Mouse (Mus musculus) mature B cell (primary cell): ENCODE measurements around the gene Ints7.

Experiments used
- in situ Hi-C: fragments of 300-500 bp; cut with MboI; formaldehyde crosslinking; loops from 2 replicates; pipeline ENCODE4 v1.14.3; 2019

Gene Ints7

DNA sequence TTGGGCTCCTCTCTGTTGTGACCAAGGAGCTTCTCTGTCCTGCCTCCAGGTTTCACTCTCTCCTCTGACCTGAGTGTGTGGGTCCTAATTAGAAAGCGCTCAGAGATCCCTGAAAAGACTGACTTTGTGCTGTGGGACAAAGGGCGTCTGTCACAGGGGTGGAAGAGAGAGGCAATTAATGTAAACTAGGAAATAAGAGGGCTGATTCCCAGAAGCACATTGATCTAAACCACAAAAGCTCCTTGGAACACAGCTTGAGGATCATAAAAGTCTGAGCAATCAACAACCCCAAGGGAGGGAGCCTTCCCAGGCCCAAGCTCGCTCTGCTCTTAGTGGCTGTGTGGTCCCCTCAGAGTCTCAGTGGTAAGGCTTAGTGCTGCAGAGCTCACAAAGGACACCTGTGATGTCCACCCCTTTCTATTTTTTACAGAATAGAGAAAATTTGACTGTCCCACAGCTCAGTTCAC lies 53.8 kb downstream of the Ints7 start:
- in situ Hi-C loops = no loop called here

- in situ Hi-C loops = no loop called here
Measured at GRCm38 (mm10) chr1:191632511-191633095, 57.2 kb downstream of the Ints7 start.

DNA sequence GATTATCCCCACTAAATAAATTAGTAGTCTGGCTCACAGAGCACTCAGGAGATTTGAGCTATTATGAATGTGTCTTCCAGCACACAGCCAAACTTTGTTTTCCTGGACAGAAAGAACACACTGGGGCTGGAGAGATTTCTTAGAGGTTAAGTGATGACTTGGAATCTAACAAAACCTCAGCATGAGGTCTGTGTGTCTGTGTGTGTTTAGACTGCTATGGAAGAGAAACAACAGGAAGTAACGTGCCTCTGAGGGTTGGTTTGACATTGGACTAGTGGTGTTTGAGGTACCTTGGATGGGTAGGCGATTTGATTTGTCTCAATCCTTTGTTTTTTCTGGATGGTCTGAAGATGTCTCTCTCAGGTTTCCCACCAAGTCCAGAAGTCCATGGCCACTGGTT lies 58.7 kb downstream of the Ints7 start:
- in situ Hi-C loops = no loop called here

- in situ Hi-C loops = no loop called here
Measured at GRCm38 (mm10) chr1:191638404-191638803, 63.0 kb downstream of the Ints7 start.

- in situ Hi-C loops = no loop called here
Measured at GRCm38 (mm10) chr1:191639200-191639807, 63.9 kb downstream of the Ints7 start.

GRCm38 (mm10) chr1:191640146-191640545 lies 64.7 kb downstream of the Ints7 start:
- in situ Hi-C loops = no loop called here

- in situ Hi-C loops = no loop called here
Measured at GRCm38 (mm10) chr1:191640848-191641247, 65.4 kb downstream of the Ints7 start.

- in situ Hi-C loops = no loop called here
Measured at GRCm38 (mm10) chr1:191641438-191641837, 66.0 kb downstream of the Ints7 start.

DNA sequence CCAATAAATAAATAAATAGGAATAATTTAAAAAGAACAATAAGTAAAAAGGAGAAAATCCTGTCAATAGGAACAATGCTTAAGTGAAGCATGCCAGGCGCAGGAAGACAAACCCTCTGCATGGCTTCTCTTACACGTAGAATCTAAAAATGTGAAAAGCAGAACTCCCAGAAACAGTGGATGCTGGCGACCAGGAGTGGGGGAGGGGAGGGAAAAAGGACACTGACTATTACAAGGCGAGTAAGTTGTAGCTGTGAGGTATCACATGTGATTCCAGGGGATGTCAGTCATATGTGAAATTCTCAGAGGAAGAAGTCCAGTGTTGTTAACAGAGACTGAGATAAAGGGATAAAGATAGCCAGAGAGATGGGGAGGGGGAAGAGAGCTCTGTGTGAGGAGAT lies 67.5 kb downstream of the Ints7 start:
- in situ Hi-C loops = no loop called here

DNA sequence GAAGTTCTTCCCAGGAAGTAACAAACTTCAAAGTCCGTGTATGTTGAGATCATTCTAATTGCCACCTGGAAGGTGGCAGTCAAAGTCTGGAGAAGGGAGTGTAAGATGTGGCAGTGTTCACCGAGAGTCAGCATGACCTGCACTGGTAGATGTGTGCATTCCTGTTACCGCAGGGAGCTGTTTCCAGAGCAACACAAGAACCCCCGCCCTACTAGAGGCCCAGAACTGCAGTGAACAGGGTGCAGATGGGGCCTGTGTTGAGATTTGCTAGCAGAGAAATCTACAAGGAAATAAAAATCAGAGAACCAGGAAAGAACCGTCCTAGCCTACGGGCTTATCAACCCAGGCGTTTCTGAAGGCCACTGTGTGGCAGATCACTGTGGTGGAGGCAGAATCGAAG lies 70.5 kb downstream of the Ints7 start:
- in situ Hi-C loops = no loop called here

GRCm38 (mm10) chr1:191647590-191647989 lies 72.2 kb downstream of the Ints7 start:
- in situ Hi-C loops = no loop called here

DNA sequence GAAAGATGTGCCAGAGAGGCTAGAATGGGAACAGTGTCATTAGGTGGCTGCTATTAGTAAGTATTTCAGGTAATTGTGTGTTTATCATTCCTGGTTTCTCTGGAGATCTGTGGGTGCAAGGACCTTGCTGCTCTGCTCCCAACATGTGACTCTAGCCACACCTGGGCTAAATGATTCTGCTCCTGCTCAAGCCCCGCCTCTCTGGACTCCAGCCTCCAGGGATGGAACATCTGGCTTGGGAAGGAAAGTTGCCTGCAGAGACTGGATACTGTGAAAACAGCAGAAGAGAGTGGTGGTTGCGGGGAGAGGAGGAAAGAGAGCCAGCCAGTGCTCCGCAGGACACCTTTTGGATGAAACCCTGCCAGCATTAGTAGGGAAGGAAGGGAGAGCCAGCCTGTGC lies 84.0 kb downstream of the Ints7 start:
- in situ Hi-C loops = no loop called here

DNA sequence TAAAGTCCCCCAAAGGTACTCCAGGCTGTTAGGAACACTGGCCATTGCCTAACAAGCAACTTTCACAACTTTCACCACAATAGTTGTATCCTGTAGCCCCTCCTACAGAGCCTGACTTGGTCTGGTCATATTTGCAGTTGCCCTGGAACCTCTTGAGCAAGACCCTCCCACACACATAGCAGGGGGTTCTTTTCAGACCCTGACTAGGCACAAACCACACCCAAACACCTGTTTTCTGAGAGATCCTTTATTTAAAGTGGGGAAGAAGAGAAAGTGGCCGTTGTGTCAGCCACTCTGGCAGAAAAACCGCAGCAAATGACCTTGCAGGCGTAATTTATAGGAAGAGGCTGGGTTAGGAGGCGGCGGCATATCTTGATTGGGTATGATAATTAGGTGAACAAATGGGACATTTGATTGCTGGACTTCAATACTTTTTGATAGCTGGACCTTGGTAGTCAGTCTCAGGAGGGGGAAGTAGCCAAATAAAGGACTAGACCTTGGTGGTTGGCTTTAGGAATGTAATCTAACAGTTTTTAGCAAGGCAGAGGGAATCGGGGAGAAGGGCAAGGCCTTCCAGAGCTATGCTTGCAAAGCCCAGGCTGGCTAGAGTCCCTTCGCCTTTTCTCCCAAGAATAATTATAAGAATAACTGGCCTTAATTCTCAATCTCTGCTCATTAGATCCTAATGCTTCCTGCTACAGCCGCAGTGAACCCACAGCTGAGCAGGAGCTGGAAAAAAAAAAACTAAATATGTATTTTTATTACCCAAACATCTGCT lies 85.8 kb downstream of the Ints7 start:
- in situ Hi-C loops = no loop called here

GRCm38 (mm10) chr1:191662178-191662898 lies 86.9 kb downstream of the Ints7 start:
- in situ Hi-C loops = no loop called here

DNA sequence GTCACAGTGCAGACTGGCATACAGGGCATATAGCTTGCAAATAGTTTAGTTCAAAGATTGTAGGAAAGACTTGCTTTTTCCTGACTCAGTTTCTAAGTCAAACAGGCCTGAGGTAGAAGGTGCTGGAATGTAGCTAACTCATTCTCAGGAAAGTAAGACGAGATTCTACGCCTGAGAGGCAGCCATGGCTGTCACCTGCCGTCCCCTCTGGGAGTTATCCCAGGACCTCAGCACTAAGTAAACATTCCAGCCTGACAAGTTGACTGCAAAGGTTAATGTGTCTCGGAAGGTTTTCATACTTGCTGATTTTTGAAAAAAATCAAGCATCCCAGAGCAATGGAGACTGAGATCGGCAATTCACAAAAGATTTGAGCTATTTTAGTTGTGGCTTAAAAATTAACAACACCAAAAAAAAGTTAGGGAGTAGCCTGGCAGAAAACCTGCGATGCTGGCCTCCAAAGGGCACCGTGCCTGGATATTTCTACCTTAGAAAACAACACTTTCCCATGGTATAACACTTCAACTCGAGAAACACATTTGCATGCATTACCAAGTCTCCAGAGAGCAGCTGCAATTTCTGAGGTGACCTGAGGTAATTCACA lies 87.6 kb downstream of the Ints7 start:
- in situ Hi-C loops = no loop called here

GRCm38 (mm10) chr1:191663603-191664002 lies 88.2 kb downstream of the Ints7 start:
- in situ Hi-C loops = no loop called here

- in situ Hi-C loops = no loop called here
Measured at GRCm38 (mm10) chr1:191666351-191666750, 90.9 kb downstream of the Ints7 start.

DNA sequence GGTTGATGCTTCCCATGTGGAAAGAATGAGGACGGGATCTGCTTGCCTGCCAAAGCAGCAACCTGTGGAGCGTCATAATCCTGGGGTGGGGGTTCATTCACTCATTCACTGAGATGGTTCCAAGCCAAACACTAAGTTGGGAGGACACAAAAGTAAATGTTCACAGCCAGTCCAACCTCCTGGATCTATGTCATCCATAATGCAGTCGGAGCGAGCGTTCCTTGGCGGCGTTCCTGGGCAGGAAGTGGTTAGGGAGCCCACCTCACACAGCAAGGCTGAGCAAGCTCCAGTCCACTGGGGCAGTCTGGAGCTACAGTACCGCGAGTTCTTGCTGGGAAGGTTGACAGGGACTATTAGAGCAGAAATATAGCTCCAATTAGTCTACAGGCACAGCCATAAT lies 92.6 kb downstream of the Ints7 start:
- in situ Hi-C loops = no loop called here
